Mouse (Mus musculus): ENCODE measurements around the gene Slc17a5.
"Not testable (repeated sequence)": the region's sequence is repeated elsewhere in the genome, so short reads cannot be mapped to it uniquely, and the experiment has no call there.

Gene Slc17a5

DNA sequence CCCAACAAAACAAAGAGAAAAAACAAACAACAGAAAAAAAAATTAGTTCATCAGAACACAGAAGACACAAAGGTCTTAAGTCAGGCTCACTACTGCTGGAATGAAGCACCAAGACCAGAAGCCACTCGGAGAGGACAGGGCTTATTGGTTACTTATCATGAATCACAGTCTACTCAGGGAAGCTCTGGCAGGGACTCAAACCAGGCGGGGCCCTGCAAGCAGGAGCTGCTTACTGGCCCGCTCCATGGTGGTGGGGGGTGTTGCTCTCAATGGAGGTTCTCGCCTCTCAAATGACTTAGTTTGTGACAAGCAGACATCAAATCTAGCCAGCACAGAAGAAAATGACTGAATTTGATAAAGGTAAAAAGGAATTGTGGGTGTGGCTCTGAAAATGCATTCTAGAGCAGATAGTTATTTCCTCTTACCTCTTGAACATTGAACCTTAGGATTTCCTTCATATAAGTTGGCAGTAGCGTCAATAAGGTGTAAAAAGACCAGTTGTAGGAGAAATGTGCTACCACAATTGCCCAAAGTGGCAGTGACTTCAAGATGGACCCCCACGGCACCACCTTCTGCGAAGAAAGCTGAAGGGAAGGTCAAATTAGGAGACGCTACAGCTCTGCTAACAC lies 29.1 kb downstream of the Slc17a5 start:
- no peak for DNase-seq

DNA sequence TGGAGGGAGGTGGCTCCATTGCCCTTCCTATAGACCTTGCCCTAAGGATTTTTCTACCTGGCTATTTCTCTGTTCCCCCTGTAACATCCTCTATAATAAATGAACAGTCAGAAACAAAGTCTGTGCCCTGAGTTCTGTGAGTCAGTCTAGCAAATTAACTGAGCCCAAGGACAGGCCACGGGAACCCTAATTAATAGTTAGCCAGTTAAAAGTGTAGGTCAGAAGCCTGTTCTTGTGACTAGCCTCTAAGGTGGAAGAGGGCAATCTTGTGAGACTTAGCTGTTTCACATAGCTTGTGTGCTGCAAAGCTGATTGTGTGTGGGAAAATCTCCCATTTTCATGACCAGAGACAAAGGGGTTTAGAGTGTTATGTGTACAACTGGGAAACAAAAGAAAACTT lies 30.8 kb downstream of the Slc17a5 start:
- DNase-seq = no peak

DNA sequence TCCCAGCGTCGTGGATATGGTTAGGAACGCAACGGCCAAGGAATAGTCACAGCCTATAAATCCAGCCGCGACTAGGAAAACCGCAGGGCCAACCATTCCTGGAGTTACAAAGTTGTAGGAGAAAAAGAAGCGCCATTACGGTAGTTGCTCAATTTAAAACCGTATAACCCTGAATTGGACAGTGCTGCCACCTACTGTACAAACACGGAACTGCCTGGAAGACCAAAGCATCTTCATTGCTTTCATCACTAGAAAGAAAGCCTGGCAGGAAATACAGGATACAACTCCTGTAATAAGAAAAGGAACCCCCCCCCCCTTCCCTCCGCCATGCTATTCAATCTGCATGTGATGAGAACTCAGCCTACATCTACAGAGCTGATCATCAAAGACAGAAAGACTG lies 34.9 kb downstream of the Slc17a5 start:
- DNase-seq = peak; percentile 91

DNA sequence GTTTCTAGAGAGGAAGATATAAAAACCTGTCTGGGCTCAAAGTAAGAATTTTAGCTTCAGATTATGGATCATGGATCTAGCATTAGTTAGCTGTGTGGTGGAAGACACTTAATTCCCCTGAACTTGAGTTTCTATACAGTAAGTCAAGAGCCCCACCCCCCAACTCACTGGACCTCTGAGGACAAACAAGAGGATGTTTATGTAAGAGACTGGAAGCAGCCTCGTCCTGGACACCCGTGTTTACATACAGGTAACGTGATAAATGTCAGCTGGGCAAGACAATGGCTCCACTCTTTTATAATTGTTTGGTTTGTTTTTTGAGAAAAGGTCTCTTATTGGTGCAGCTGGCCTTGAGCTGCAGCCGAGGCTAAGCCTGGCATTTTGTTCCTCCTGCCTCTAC lies 36.1 kb downstream of the Slc17a5 start:
- peak; percentile 63 for DNase-seq

DNA sequence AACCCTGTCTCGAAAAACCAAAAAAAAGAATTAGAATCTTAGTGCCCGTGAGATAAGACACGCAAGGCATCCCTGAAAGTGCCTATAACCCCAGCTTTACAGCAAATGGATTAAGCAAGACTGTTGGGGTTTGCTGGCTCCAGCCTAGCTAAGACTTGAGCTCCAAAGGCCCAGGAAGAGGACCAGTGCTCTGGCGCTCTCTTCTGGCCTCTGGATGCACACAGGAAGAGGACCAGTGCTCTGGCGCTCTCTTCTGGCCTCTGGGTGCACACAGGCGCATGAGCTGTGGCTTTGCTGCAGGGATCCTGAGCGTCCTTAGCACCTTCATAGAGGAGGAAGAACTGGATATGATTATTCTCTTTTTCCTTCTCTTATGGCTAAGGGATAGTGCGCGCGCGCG lies 40.1 kb downstream of the Slc17a5 start:
- DNase-seq = no peak

DNA sequence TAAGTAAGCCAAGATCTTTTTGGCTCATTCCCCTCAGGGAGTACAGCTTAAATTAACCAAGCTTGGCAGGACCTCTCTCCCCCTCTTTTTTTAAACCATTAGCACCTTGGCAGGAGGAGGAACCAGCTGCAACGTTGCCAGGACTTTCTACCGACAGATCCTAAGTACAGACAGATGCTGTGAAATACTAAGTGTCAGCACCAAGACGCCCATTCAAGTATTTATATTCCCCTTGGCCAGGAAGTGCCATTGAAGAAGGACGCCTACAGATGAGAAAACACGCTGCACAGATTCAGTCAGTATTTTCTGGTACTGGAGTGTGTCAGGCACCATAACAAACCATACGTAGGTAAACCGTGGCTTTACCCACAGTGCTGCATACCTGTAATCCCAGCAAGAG lies 40.9 kb downstream of the Slc17a5 start:
- no peak for DNase-seq

DNA sequence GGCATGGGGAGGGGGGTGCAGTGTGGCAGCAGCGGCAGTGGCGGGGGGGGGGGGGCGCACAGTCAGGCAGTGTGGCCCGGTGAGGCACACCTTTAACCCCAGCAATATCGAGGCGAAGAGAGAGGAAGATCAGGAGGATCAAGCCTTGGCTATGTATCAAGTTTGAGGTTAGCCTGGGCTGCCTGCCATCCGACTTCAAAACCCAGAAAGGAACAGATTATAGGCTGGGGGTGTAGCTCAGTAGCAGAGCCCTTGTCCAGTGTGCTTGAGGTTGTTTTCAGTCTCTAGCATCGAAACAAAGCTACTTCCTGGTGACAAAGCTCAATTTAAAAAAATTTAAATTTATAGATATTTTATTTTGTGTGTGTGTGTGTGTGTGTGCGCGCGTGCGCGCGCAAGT lies 46.1 kb downstream of the Slc17a5 start:
- DNase-seq = no peak

DNA sequence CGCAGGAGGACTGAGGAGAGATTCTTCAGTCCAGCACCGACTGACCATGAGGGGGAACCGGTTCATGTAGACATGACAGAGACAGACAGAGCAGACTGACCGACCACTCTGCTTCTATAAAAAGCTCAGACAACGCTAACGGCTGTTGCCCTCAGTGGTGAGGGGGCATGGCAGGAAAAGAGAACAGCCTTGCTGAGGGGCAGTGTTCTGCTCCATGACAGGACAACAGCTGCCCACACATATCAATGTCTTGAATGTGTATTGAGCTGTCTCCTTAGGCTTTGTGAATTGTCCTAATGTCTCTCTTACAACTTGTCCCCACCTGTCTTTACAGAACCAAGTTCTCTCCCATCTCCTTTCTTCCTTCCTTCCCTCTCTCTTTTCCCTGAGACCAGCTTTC lies 49.4 kb downstream of the Slc17a5 start:
- DNase-seq = no peak

DNA sequence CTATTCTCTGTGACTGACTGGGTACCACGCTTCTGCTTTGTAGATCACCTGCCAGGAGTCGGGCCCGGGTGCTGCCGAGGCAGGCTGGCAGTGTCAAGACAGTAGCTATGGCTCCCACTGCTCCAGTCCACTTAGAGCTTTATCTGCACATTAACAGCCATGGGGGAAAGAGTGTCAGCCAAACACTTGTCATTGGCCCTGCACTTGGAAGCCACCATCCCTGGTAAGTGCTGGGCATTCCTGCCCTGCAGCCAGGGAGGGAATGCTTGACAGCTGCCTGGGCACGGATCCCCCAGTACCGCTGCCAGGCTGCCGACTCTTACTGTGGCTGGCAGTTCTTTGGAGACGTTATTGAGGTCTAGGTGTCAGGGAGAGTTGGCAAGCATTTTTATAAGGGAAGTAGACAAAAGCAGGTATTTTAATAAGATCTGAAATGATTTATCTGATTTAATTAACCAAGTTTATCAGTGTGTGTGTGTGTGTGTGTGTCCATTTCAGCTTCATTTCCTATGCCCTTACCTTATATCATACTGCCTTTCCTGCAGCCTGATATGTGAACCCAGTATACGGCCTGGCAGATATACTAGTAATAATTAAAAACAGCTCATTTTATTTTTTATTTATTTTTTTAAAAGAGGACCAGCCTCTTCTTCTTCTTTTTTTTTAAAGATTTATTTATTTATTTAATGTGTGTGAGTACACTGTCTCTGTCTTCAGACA lies 50.5 kb downstream of the Slc17a5 start:
- no peak for DNase-seq

DNA sequence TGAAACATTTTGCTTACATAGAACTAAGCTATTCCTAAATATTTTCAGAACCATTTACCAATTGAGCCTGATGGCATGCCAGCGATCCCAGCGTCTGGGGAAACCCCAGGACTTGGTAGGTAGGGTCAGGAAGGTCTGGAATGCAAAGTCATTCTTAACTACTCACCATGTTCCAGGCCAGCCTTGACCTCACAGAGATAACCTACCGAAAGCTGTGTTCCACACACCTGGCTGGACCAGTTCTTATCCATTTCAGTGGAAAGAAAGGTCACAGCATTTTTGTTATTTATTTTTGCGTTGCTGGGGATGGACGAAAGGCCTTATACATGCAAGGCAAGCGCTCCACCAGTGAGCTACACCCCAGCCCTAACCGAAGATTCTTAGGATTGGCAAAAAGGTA lies 53.2 kb downstream of the Slc17a5 start:
- DNase-seq = no peak

DNA sequence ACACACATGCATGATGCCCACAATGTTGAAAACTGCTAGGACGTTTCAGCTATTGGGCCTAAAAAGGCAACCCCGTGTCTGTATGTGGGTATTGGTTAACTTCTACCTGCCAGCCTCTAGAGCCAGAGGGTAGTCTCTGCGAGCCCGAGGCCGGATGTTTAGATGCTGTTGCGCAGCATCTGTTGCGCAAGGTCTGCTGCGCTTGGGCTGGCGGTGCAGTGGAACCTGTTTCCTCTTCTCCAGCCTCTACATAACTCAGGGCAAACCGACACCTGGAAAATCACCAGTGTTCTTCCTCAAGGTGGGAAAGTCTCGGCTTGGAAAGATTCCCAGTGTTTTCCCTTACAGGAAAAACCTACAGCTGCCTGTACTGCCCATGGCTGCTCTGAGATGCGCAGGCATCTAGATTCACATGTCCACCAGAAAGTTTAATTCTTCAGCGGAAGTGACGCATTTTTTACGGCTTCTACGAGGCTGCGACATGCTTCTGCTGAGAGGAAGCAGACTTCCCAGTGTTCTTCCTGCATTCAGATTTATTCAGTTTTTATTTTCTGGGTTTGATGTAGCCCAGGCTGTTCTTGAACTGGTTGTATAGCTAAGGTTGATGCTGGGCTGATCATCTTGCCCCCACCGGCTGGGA lies 54.4 kb downstream of the Slc17a5 start:
- peak; percentile 65 for DNase-seq

DNA sequence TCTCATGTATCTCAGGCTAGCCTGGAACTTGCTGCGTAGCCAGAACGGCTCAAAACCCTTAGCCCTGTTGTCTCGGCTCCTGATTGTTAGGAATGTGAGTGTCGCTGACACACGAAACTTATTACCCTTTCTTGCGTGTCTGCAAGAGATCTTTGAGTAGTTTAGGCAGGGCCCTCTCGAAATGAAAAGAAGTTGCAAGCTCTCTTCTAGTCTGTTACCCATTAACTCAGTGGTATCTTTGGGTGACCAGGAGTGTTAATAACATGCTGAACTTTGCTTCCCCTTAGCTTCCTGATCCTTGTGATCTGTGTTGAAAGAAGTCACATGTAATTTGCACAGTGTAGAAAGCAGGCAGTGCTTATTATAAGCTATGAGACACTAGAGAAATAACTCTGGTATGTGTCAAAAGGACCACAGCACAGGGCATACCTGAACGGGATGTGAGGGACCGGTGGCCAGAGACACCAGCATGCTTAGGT lies 55.5 kb downstream of the Slc17a5 start:
- no peak for DNase-seq

DNA sequence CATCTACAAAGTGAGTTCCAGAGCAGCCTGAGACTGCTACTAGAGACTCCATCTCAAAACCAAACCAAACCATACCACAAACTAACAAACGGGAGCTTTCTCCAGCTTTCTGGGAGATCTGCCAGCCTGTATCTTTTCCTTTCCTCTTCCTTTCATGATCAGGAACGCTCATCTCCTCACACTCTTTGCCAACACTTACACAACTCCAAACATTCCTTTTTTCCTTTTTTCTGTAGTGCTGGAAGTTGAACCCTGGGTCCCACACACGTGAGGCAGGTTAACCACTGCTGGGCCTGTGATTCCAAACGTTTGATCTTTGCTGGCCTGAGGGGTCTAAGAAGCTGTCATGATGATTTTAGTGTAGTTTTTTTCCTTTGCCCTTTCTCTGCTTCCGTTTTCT lies 56.0 kb downstream of the Slc17a5 start:
- peak; percentile 30 for DNase-seq

DNA sequence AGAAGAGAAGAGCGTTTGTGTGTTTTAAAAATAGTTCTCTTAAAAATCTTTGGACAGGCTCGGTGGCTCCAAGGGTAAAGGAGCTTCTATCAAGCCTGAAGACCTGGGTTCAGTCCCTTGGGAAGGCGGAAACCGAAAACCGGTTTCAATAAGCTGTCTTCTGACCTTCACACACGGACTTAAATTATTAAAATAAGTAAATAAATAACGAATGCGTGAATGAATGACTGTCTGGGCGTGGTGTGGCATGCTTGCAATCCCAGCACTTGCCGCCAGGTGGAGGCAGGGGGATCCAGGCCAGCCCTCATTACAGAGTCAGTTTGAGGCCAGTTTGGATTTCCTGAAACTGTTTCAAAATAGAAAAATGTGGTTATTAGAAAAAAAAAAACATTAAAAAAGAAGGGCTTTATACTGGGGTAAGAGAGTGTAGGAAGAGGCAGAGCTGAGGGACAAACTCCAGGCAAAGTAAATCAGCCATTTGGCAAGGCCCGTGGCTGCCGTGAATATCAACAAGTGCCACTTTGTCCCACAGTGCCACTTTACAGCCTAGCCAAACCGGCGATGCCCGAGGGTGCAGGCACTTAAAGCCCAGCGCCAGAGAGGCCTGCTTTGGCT lies 60.0 kb downstream of the Slc17a5 start:
- DNase-seq = peak; percentile 91

DNA sequence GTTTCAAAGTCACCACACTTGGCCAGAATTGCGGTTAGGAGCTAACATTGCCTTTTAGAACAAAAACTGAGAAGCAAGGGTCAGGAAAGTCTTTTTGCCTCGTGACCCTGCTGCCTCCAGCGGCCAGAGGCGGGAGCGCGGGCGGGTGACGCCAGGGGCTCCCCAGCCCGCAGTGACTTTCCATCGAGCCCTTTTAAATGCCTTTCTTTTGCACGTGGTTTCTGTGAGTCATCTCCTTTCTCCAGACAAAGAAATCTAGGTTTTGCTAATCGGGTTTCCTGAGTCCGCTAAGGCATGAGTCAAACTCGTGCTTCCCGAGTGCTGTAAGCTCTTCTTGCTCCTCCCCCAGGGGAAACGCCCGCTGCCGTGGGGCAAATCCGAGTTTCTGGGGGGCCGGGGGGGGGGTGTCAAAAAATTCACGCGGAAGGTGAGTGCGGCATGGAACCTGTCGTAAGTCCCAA lies 60.5 kb downstream of the Slc17a5 start:
- peak; percentile 92 for DNase-seq

DNA sequence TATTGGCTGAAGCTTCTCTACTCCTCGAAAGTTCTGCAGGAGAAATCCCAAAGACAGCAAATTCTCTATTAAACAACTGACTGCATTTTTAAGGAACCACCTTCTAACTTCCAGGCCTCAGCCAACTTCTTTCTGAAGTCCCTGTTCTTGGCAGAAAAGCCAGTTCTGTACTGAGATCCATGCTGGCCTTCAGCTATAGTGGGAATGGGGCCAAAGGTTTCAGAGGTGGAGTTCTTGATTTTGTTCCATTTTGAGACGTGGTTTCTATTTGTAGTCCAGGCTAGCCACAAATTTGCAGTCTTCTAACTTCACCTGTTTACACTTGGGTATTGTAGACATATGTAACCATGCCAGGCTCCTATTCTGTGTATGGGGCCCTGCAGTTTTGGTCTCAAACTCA lies 61.6 kb downstream of the Slc17a5 start:
- DNase-seq = no peak

DNA sequence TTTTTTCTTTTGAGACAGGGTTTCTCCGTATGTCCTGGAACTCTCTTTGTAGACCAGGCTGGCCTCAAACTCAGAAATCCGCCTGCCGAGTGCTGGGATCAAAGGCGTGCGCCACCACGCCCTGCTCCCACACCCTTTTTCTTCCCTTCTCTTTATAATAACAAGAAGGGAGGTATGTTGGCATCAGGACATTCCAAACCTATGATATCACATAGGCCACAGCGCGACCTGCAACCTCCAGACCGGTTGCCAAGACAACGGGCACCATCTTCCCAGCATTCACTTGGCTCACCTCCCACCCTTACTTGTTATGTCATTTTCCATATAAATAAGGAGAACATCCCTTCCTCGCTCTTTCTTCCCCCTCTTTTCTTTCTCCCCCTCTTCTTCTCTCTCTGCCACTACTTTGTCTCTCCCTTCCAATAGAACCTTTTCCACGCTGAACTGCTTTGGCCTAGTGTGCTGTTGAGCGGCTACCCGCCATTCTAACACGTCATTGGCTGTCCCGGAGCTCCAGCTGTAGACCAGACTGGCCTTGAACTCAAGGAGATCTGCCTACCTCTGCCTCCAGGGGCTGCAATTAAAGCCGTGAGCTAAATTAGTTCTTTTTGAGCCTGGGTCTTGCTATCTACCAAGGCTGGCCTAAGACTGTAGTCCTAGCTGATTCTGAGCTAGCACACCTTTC lies 62.2 kb downstream of the Slc17a5 start:
- no peak for DNase-seq

DNA sequence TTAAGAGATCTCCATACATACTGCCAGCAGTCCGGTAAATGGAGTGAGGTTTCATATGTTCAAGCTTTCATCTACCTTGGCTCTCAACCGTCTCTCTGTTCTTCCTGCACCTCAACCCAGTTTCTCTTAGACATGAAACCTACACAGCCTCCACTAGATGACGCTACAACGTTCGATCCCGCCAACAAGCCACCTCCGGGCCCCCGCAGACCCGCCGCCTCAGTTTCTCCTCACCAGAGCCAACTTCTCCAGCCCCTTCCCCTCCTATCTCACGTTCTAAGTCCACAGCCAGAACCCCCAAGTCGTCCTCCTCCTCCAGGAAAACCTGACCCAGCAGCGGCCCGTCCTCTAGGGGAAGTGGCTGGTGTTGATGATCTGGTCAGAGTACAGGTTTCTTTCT lies 66.2 kb downstream of the Slc17a5 start:
- peak; percentile 42 for DNase-seq

DNA sequence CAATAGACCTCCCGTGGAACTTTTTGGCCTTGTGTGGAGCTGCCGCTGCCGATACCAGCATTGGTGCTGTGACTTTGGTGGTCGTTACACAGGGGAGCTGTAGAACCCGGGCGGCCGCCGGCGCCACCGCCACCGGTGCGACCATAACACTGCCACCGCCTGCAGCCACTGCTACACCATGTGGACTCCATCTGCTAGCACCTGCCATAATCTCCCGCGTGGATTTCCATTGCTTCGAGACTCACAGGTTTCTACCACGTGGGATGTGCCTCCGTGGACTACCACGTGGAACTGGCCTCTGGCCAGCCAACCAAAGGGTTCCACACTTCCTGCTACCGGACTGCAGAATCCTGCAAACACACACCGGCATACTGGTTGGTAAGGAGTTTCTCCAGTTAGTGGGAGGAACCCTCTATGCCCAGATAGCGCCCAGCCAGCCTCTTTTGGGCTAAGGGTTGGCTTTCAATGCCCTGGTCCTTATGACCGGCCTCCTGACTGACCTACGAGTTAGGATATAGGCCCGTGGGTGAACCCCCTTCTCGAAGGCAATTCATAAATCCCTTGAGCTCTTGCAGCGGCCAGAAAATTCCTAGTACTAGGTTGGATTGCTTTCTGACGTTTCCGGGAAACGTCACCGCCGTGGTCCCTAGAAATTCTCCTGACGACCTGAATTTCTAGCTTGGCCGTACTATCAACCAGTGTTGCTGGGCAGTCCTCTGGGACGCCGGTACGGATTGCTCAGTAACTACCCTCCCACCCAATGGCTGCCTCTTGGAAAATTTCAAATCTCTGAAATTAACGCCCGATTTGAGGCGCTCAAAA lies 66.8 kb downstream of the Slc17a5 start:
- peak; percentile 75 for DNase-seq

DNA sequence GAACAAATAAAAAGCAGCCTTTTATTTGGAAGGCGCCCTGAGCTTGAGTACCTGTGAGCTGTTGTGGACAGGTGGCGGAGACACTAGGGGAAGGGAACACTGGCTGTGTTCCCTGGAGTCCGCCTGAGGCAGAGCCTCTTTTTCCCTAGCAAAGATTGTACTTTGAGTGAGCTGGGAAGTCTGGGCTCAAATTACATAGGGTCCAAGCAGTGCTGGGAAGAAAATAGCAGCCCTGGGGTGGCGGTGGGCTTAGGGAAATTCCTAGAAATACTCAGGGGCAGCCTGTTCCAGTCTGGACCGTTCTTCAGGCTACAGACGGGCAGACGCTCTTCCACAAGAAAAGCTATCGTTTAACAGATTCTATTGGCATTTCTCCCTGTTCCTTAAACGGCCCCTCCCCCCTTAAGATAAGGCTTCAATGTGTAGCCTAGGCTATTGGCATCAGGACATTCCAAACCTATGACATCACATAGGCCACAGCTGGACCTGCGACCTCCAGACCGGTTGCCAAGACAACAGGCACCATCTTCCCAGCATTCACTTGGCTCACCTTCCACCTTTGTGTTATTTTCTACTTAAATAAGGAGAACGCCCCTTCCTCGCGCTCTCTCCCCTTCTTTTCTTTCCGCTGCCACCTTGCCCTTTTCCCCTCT lies 67.6 kb downstream of the Slc17a5 start:
- DNase-seq = peak; percentile 73

DNA sequence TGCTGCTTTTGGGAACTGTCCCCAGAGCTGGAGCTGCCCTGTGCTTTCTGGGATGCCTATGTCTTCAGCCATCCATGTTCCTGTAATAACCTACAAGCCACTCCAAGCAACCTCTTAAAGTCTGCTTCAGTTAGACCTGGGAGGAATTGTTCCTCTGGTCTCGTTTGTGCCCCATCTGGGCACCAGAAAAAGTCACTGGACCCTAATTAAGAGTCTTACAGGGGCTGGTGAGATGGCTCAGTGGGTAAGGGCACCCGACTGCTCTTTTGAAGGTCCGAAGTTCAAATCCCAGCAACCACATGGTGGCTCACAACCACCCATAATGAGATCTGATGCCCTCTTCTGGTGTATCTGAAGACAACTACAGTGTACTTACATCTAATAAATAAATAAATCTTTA lies 70.6 kb downstream of the Slc17a5 start:
- DNase-seq = not testable (repeated sequence)

DNA sequence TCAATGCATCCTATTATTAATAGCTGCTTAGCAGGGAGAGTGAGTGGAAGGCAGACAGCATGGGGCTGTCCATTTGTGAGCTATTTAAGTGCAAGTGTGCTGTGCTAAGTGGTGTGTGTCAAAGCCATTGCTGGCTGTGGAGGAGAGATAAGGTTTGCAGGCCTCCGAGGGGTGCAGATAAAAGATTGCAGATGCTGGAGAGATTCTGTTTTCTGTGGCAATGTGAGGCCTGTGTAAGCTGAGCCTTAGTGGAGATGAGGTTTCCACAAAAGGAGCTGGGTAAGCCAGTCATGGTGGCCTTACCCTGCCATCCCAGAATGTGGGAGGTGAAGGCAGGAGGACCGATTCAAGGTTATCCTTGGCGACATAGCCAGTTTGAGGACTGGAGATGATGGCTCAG lies 71.7 kb downstream of the Slc17a5 start:
- DNase-seq = no peak
